Mouse (Mus musculus): Measurements from ENCODE around the gene Gm18336.

- no peak for TF ChIP-seq POLR2A (IDR thresholded peaks at IDR 0.05; ENCODE audit: extremely low read depth, insufficient read depth, low read length)
- TF ChIP-seq CTCF (IDR thresholded peaks at IDR 0.05; ENCODE audit: low read depth, low read length), result no peak
Measured at GRCm38 (mm10) chrX:73391481-73391880, 7.1 kb downstream of the Gm18336 start.

Data from liver, adult 2 months (tissue).